Mouse (Mus musculus) MEL (cell line): ENCODE results near the gene Ess2. TPM values are rescaled to one million over a fixed set of nuclear protein-coding genes. Genes with fewer than 3 reads are reported as not detected.
A peak's percentile ranks its signal among the peaks of the same experiment; 100 is the strongest.

Experiments
- DNase-seq: peaks from one replicate; pipeline ENCODE4 v3.0.0; 2011; ENCODE audit warnings: low read depth, low spot score
- H3K27ac ChIP-seq: 2 replicates; pipeline ENCODE4 v1.5.1; 2012; ENCODE audit warnings: low read depth, mild to moderate bottlenecking, control low read depth, low read length, moderate library complexity; ENCODE audit not compliant: control insufficient read depth
- H3K27me3 ChIP-seq, 2 experiments: fragments of 150-350 bp in 1 of 2; sonication (generic) in 1 of 2; 2 replicates each; pipeline ENCODE4 v1.6.1; 2012; ENCODE audit warnings: low read length in 2 of 2, mild to moderate bottlenecking in 2 of 2, improper control_type of control experiment in 1 of 2, moderate library complexity in 1 of 2; ENCODE audit not compliant: insufficient read depth in 2 of 2, control insufficient read depth in 1 of 2
- H3K36me3 ChIP-seq, 2 experiments: 2 replicates each; pipeline ENCODE4 v1.6.1; 2012 to 2014; ENCODE audit warnings: low read length in 2 of 2, improper control_type of control experiment in 1 of 2, inconsistent platforms in 1 of 2, mild to moderate bottlenecking in 1 of 2; ENCODE audit not compliant: insufficient read depth in 2 of 2, control insufficient read depth in 1 of 2
- H3K4me1 ChIP-seq, 2 experiments: fragments of 150-350 bp in 1 of 2; sonication (generic) in 1 of 2; 2 replicates each; pipeline ENCODE4 v1.6.1; 2012; ENCODE audit warnings: low read length in 2 of 2, improper control_type of control experiment in 1 of 2, mild to moderate bottlenecking in 1 of 2; ENCODE audit not compliant: insufficient read depth in 2 of 2, control insufficient read depth in 1 of 2
- H3K4me3 ChIP-seq, 2 experiments: fragments of 150-350 bp in 1 of 2; sonication (generic) in 1 of 2; 2 replicates each; pipeline ENCODE4 v1.5.1; 2012; ENCODE audit warnings: low read depth in 2 of 2, low read length in 2 of 2, mild to moderate bottlenecking in 2 of 2, moderate library complexity in 2 of 2, control low read depth in 1 of 2, improper control_type of control experiment in 1 of 2; ENCODE audit not compliant: control insufficient read depth in 1 of 2, insufficient read depth in 1 of 2
- H3K79me2 ChIP-seq: 2 replicates; pipeline ENCODE4 v1.6.1; 2012; ENCODE audit warnings: mild to moderate bottlenecking, low read length, moderate library complexity; ENCODE audit not compliant: control insufficient read depth, poor library complexity, insufficient read depth
- H3K9ac ChIP-seq: 2 replicates; pipeline ENCODE4 v1.6.1; 2012; ENCODE audit warnings: low read depth, mild to moderate bottlenecking, control low read depth, low read length, moderate library complexity; ENCODE audit not compliant: control insufficient read depth, poor library complexity, severe bottlenecking
- H3K9me3 ChIP-seq: fragments of 150-350 bp; sonication (generic); replicated peaks from 2 replicates; pipeline ENCODE4 v1.6.1; 2012; ENCODE audit warnings: mild to moderate bottlenecking, low read length, improper control_type of control experiment, moderate library complexity; ENCODE audit not compliant: insufficient read depth
- CHD1 ChIP-seq: IDR thresholded peaks from 2 replicates; pipeline ENCODE4 v1.6.1; 2012; ENCODE audit warnings: low read depth, mild to moderate bottlenecking, inconsistent platforms, low read length, improper control_type of control experiment
- CHD2 ChIP-seq: IDR thresholded peaks from 2 replicates; pipeline ENCODE4 v1.6.1; 2011; ENCODE audit warnings: low read length, improper control_type of control experiment
- E2F4 ChIP-seq: IDR thresholded peaks from 2 replicates; pipeline ENCODE4 v1.6.1; 2011; ENCODE audit warnings: low read depth, low read length, improper control_type of control experiment, borderline replicate concordance
- ELF1 ChIP-seq: IDR thresholded peaks from 2 replicates; pipeline ENCODE4 v1.6.1; 2014; ENCODE audit warnings: low read depth, mild to moderate bottlenecking, inconsistent platforms, low read length, improper control_type of control experiment, moderate library complexity
- EP300 ChIP-seq, 2 experiments: IDR thresholded peaks; 2 replicates each; pipeline ENCODE4 v1.6.1; 2011; ENCODE audit warnings: improper control_type of control experiment in 2 of 2, low read length in 2 of 2, low read depth in 1 of 2, mild to moderate bottlenecking in 1 of 2
- ETS1 ChIP-seq: IDR thresholded peaks from 2 replicates; pipeline ENCODE4 v1.6.1; 2012; ENCODE audit warnings: low read depth, mild to moderate bottlenecking, inconsistent platforms, low read length, improper control_type of control experiment, moderate library complexity
- GATA1 ChIP-seq: IDR thresholded peaks from 2 replicates; pipeline ENCODE4 v1.6.1; 2011; ENCODE audit warnings: low read depth, low read length, improper control_type of control experiment
- HCFC1 ChIP-seq: IDR thresholded peaks from 2 replicates; pipeline ENCODE4 v1.6.1; 2012; ENCODE audit warnings: low read depth, mild to moderate bottlenecking, inconsistent platforms, low read length, improper control_type of control experiment, moderate library complexity
- KAT2A ChIP-seq: conservative IDR thresholded peaks from 2 replicates; pipeline ENCODE4 v1.6.1; 2012; ENCODE audit warnings: low read depth, low read length, improper control_type of control experiment, inconsistent platforms
- MAFK ChIP-seq: IDR thresholded peaks from 2 replicates; pipeline ENCODE4 v1.6.1; 2011; ENCODE audit warnings: low read depth, mild to moderate bottlenecking, low read length, improper control_type of control experiment, borderline replicate concordance
- MAX ChIP-seq: IDR thresholded peaks from 2 replicates; pipeline ENCODE4 v1.6.1; 2011; ENCODE audit warnings: low read length, improper control_type of control experiment
- MAZ ChIP-seq: IDR thresholded peaks from 2 replicates; pipeline ENCODE4 v1.6.1; 2012; ENCODE audit warnings: low read depth, mild to moderate bottlenecking, inconsistent platforms, low read length, improper control_type of control experiment
- MXI1 ChIP-seq: IDR thresholded peaks from 2 replicates; pipeline ENCODE4 v1.6.1; 2011; ENCODE audit warnings: mild to moderate bottlenecking, low read depth, low read length, improper control_type of control experiment
- MYC ChIP-seq: IDR thresholded peaks from 2 replicates; pipeline ENCODE4 v1.6.1; 2011; ENCODE audit warnings: low read depth, mild to moderate bottlenecking, low read length, improper control_type of control experiment, moderate library complexity
- NELFE ChIP-seq: IDR thresholded peaks from 2 replicates; pipeline ENCODE4 v1.6.1; 2011; ENCODE audit warnings: low read depth, low read length, improper control_type of control experiment
- NRF1 ChIP-seq: IDR thresholded peaks from 2 replicates; pipeline ENCODE4 v1.6.1; 2014; ENCODE audit warnings: low read depth, mild to moderate bottlenecking, inconsistent platforms, low read length, improper control_type of control experiment, moderate library complexity; ENCODE audit not compliant: poor library complexity, insufficient read depth, severe bottlenecking
- POLR2A ChIP-seq, 2 experiments: IDR thresholded peaks; 2 replicates each; pipeline ENCODE4 v1.6.1; 2011 to 2012; ENCODE audit warnings: low read length in 2 of 2, mild to moderate bottlenecking in 2 of 2, control low read depth in 1 of 2, improper control_type of control experiment in 1 of 2, low read depth in 1 of 2, moderate library complexity in 1 of 2; ENCODE audit not compliant: control insufficient read depth in 1 of 2, insufficient read depth in 1 of 2, poor library complexity in 1 of 2
- POLR2AphosphoS2 ChIP-seq: IDR thresholded peaks from 2 replicates; pipeline ENCODE4 v1.6.1; 2011; ENCODE audit warnings: low read length, improper control_type of control experiment
- SIN3A ChIP-seq: IDR thresholded peaks from 2 replicates; pipeline ENCODE4 v1.6.1; 2012; ENCODE audit warnings: low read length, improper control_type of control experiment, inconsistent platforms
- SMC3 ChIP-seq: IDR thresholded peaks from 2 replicates; pipeline ENCODE4 v1.6.1; 2011; ENCODE audit warnings: low read depth, low read length, improper control_type of control experiment
- TAL1 ChIP-seq: IDR thresholded peaks from 2 replicates; pipeline ENCODE4 v1.6.1; 2012; ENCODE audit warnings: mild to moderate bottlenecking, inconsistent platforms, low read length, moderate library complexity, mixed read lengths
- TBP ChIP-seq: IDR thresholded peaks from 2 replicates; pipeline ENCODE4 v1.8.0; 2011; ENCODE audit warnings: low read depth, low read length, improper control_type of control experiment
- TCF12 ChIP-seq: IDR thresholded peaks from 2 replicates; pipeline ENCODE4 v1.6.1; 2014; ENCODE audit warnings: low read depth, mild to moderate bottlenecking, inconsistent platforms, low read length, improper control_type of control experiment, moderate library complexity
- USF2 ChIP-seq, 2 experiments: IDR thresholded peaks; 2 replicates each; pipeline ENCODE4 v1.6.1; 2011 to 2012; ENCODE audit warnings: improper control_type of control experiment in 2 of 2, low read length in 2 of 2, borderline replicate concordance in 1 of 2, inconsistent platforms in 1 of 2, low read depth in 1 of 2, mild to moderate bottlenecking in 1 of 2; ENCODE audit not compliant: insufficient read depth in 1 of 2
- ZMIZ1 ChIP-seq: IDR thresholded peaks from 2 replicates; pipeline ENCODE4 v1.6.1; 2012; ENCODE audit warnings: low read depth, mild to moderate bottlenecking, inconsistent platforms, low read length, improper control_type of control experiment, moderate library complexity
- ZNF384 ChIP-seq: IDR thresholded peaks from 2 replicates; pipeline ENCODE4 v1.6.1; 2012; ENCODE audit warnings: low read depth, mild to moderate bottlenecking, inconsistent platforms, low read length, improper control_type of control experiment
- polyA plus RNA-seq, 2 experiments: library from polyadenylated mRNA; stranded (reverse) in 1 of 2; unstranded in 1 of 2; fragments of >175 nt in 1 of 2; fragments of >200 nt in 1 of 2; gene quantifications; 2 replicates each; pipeline versions ENCODE4 v1.2.1 to v1.2.4; 2012; ENCODE audit warnings: low replicate concordance in 2 of 2, low read depth in 1 of 2; ENCODE audit not compliant: insufficient read length in 2 of 2, insufficient read depth in 1 of 2, missing spikeins in 1 of 2
- total RNA-seq: library from RNA; depleted of rRNA; stranded (reverse); fragments of 300-350 nt; gene quantifications from 2 replicates; pipeline ENCODE4 v1.2.3, GENCODE M21; 2012

Gene Ess2
- total and polyA plus RNA-seq, 3 experiments, result 21.7 to 26.8 TPM; not detected in 1

DNA sequence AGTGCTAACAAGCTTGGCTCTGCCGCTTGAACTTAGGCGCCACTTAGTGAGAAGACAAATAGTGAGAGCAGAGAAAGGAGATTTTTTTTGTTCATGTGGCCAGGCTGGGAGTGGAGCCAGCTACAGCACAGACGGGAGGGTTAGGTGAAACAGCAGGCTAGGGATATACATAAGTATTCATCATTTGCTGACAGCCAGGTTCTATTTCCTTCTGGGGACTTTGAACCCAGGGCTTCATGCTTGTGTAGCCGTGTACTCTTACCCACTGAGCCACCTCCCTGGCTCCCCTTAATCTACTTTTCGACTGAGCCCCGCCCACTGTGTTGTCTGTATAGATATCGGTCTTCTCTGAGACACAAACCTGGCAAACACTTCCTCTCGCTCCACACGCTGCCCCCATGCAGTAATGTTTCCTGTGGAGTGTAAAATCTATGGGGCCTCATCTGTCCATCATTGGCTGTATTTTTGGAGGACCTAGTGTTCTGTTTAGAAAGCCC lies 28.2 kb upstream of the Ess2 start:
- Histone ChIP-seq H3K27me3 (no peaks in the 10 kb centered on the region), H3K4me3 (peak overlapping the region; percentile 37 to 43), H3K9ac (peak overlapping the region; percentile 61), H3K79me2 (no peaks in the 10 kb centered on the region), H3K4me1 (peaks cover 16 to 23% of the 10 kb centered on the region in 2 experiments), H3K27ac (peak overlapping the region; percentile 87), H3K9me3 (no peaks in the 10 kb centered on the region), H3K36me3 (peaks cover 0 to 16% of the 10 kb centered on the region in 2 experiments; a peak in 2 of 4 replicates)
- no peak for TF ChIP-seq TAL1
- TF ChIP-seq KAT2A, result no peak
- TF ChIP-seq SIN3A, result peak; percentile 56
- TF ChIP-seq MYC, result peak; percentile 71
- TF ChIP-seq USF2 (IDR thresholded peaks at IDR 0.05; ENCODE audit: borderline replicate concordance in 1 of 2, insufficient read depth in 1 of 2, low read depth in 1 of 2, low read length in 2 of 2), result no peak
- peak; percentile 39 to 84; a peak in 2 of 4 replicates for TF ChIP-seq POLR2A (IDR thresholded peaks at IDR 0.05; ENCODE audit: control insufficient read depth in 1 of 2, insufficient read depth in 1 of 2, low read depth in 1 of 2, low read length in 2 of 2, poor library complexity in 1 of 2)
- TF ChIP-seq NELFE, result peak; percentile 62; the same call in 1 of the 2 replicates
- TF ChIP-seq CHD2, result no peak
- peak; percentile 78; the same call in 1 of the 2 replicates for TF ChIP-seq MAZ
- 0 out of 2 replicates have a peak, but pooled peaks have one; percentile 25 for TF ChIP-seq ELF1
- TF ChIP-seq MAFK, result no peak
- peak; percentile 65; the same call in 1 of the 2 replicates for TF ChIP-seq MAX
- TF ChIP-seq ZNF384, result peak; percentile 26; the same call in 1 of the 2 replicates
- no peak for TF ChIP-seq E2F4
- TF ChIP-seq NRF1, result no peak
- TF ChIP-seq GATA1, result peak; percentile 51
- peak; percentile 85 for TF ChIP-seq ZMIZ1
- TF ChIP-seq SMC3, result no peak
- peak; percentile 42; the same call in 1 of the 2 replicates for TF ChIP-seq HCFC1
- TF ChIP-seq MXI1, result peak; percentile 36
- TF ChIP-seq EP300 (IDR thresholded peaks at IDR 0.05; ENCODE audit: low read depth in 1 of 2, low read length in 2 of 2), result peak; percentile 51 to 58; a peak in 3 of 4 replicates
- peak; percentile 85; the same call in 1 of the 2 replicates for TF ChIP-seq CHD1
- peak; percentile 66; the same call in 1 of the 2 replicates for TF ChIP-seq ETS1
- peak; percentile 76; the same call in 1 of the 2 replicates for TF ChIP-seq POLR2AphosphoS2
- TF ChIP-seq TBP, result peak; percentile 91
- TF ChIP-seq TCF12, result peak; percentile 54
- peak; percentile 93 for DNase-seq
